Mouse (Mus musculus) C2C12 (cell line): ENCODE measurements around the gene Zfp316. TPM values are rescaled to one million over a fixed set of nuclear protein-coding genes. Genes with fewer than 3 reads are reported as not detected.

Source experiments
- H3K27me3 ChIP-seq: one replicate; pipeline ENCODE4 v1.6.1; 2011; ENCODE audit not compliant: control insufficient read depth, insufficient read depth, insufficient read length
- H3K36me3 ChIP-seq: one replicate; pipeline ENCODE4 v1.6.1; 2011; ENCODE audit not compliant: control insufficient read depth, insufficient read depth
- H3K4me3 ChIP-seq: one replicate; pipeline ENCODE4 v1.5.1; 2011; ENCODE audit warnings: mild to moderate bottlenecking, control low read depth; ENCODE audit not compliant: poor library complexity, insufficient read depth, severe bottlenecking
- H3K79me2 ChIP-seq: one replicate; pipeline ENCODE4 v1.6.1; 2011; ENCODE audit not compliant: control insufficient read depth, insufficient read depth
- H3K79me3 ChIP-seq: one replicate; pipeline ENCODE4 v1.6.1; 2011; ENCODE audit warnings: low read depth, control low read depth
- H3ac ChIP-seq: one replicate; pipeline ENCODE3; 2011; ENCODE audit warnings: low read depth; ENCODE audit not compliant: control insufficient read depth, insufficient read length
- CEBPB ChIP-seq: IDR thresholded peaks from one replicate; pipeline ENCODE4 v1.6.1; 2011; ENCODE audit warnings: low read depth, mild to moderate bottlenecking, control low read depth, moderate library complexity
- CTCF ChIP-seq: IDR thresholded peaks from one replicate; pipeline ENCODE4 v1.5.1; 2011; ENCODE audit not compliant: control insufficient read depth, insufficient read depth, insufficient read length
- FOSL1 ChIP-seq: IDR thresholded peaks from one replicate; pipeline ENCODE4 v1.8.0; 2011; ENCODE audit warnings: mild to moderate bottlenecking, low read length; ENCODE audit not compliant: poor library complexity, insufficient read depth, severe bottlenecking
- MAX ChIP-seq: IDR thresholded peaks from one replicate; pipeline ENCODE4 v1.6.1; 2011; ENCODE audit warnings: mild to moderate bottlenecking, control low read depth
- MYOD1 ChIP-seq: IDR thresholded peaks from one replicate; pipeline ENCODE4 v1.6.1; 2011; ENCODE audit warnings: low read depth; ENCODE audit not compliant: control insufficient read depth, insufficient read length
- MYOG ChIP-seq: IDR thresholded peaks from one replicate; pipeline ENCODE4 v1.6.1; 2011; ENCODE audit not compliant: control insufficient read depth, insufficient read length; ENCODE audit errors: extremely low read depth
- USF1 ChIP-seq: IDR thresholded peaks from one replicate; pipeline ENCODE4 v1.6.1; 2011; ENCODE audit warnings: low read depth, mild to moderate bottlenecking, control low read depth, moderate library complexity
- polyA plus RNA-seq: library from polyadenylated mRNA; unstranded; fragments of >200 nt; fragmentation: generic; extraction: Trizol; gene quantifications from one replicate; pipeline ENCODE4 v1.2.1, GENCODE M21; 2012; ENCODE audit warnings: missing spikeins

Gene Zfp316
- polyA plus RNA-seq, 1 experiment = 3.8 TPM

- Histone ChIP-seq H3K27me3 (no peaks in the 10 kb centered on the region), H3K79me2 (no peaks in the 10 kb centered on the region), H3ac (no peak overlapping the region), H3K79me3 (no peaks in the 10 kb centered on the region), H3K36me3 (peaks cover 10% of the 10 kb centered on the region), H3K4me3 (no peak overlapping the region)
- TF ChIP-seq CEBPB = no peak
- no peak for TF ChIP-seq MYOD1
- no peak for TF ChIP-seq USF1
- no peak for TF ChIP-seq MYOG
- TF ChIP-seq FOSL1 = no peak
- TF ChIP-seq MAX = no peak
- no peak for TF ChIP-seq CTCF
Observed at GRCm38 (mm10) chr5:143253186-143253880, 16.5 kb downstream of the Zfp316 start.

- H3K79me2 ChIP-seq = no peaks in the 10 kb centered on the region
- TF ChIP-seq MYOG = no peak
- no peak for TF ChIP-seq CTCF
- TF ChIP-seq USF1 = no peak
- no peak overlapping the region for H3ac ChIP-seq
- H3K36me3 ChIP-seq = peaks cover 14% of the 10 kb centered on the region
- H3K79me3 ChIP-seq = no peaks in the 10 kb centered on the region
- H3K27me3 ChIP-seq = no peaks in the 10 kb centered on the region
- no peak overlapping the region for H3K4me3 ChIP-seq
Observed at GRCm38 (mm10) chr5:143252791-143253185, 17.0 kb downstream of the Zfp316 start.

DNA sequence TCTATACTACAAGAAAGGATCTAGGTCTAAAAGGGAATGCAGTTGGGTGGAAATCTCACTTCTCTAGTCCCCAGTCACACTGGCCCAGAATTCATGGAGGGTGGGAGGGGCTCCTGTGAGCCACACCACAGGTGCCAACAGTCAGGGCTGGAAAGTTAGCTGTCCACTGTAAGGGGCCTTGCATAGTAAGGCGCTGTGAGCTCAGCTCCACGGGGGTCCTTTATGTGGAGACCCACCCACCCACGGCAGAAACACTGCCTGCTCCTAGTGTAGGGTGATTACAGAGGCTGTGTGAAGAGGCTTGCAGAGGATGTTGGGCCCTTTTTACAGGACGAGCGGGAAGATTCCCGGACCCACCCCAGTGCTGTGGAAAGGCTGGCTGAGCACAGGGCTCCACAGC is 17.8 kb downstream of the Zfp316 start:
- no peaks in the 10 kb centered on the region for H3K79me2 ChIP-seq
- H3K79me3 ChIP-seq = no peaks in the 10 kb centered on the region
- peaks cover 21% of the 10 kb centered on the region for H3K36me3 ChIP-seq
- H3ac ChIP-seq = no peak overlapping the region
- no peaks in the 10 kb centered on the region for H3K27me3 ChIP-seq
- TF ChIP-seq FOSL1 (no peak), MYOG (no peak), CEBPB (no peak), MAX (no peak), MYOD1 (no peak), USF1 (no peak), CTCF (no peak)
- H3K4me3 ChIP-seq = no peak overlapping the region

DNA sequence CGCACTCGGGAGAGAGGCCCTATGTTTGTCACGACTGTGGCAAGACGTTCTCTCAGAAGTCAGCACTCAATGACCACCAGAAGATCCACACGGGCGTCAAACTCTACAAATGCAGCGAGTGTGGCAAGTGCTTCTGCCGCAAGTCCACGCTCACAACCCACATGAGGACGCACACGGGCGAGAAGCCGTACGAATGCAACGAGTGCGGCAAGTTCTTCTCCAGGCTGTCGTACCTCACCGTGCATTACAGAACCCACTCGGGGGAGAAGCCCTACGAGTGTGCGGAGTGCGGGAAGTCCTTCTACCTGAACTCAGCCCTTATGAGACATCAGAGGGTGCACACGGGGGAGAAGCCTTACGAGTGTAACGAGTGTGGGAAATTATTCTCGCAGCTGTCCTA is 24.9 kb downstream of the Zfp316 start:
- no peaks in the 10 kb centered on the region for H3K79me2 ChIP-seq
- H3K4me3 ChIP-seq = no peak overlapping the region
- TF ChIP-seq CEBPB (no peak), USF1 (no peak), MYOG (no peak), CTCF (no peak), FOSL1 (no peak), MAX (no peak)
- no peaks in the 10 kb centered on the region for H3K27me3 ChIP-seq
- H3K79me3 ChIP-seq = no peaks in the 10 kb centered on the region
- peaks cover 79% of the 10 kb centered on the region for H3K36me3 ChIP-seq
- H3ac ChIP-seq = no peak overlapping the region

- Histone ChIP-seq H3K4me3 (peak overlapping the region; percentile 50), H3K36me3 (peaks cover 25% of the 10 kb centered on the region), H3K79me3 (peaks cover 4% of the 10 kb centered on the region), H3K79me2 (peaks cover 19% of the 10 kb centered on the region), H3ac (no peak overlapping the region), H3K27me3 (no peaks in the 10 kb centered on the region)
- TF ChIP-seq USF1 (no peak), FOSL1 (no peak), MYOG (no peak), CEBPB (no peak), MAX (no peak), MYOD1 (no peak), CTCF (no peak)
Observed at GRCm38 (mm10) chr5:143236036-143236435, 33.8 kb downstream of the Zfp316 start.

DNA sequence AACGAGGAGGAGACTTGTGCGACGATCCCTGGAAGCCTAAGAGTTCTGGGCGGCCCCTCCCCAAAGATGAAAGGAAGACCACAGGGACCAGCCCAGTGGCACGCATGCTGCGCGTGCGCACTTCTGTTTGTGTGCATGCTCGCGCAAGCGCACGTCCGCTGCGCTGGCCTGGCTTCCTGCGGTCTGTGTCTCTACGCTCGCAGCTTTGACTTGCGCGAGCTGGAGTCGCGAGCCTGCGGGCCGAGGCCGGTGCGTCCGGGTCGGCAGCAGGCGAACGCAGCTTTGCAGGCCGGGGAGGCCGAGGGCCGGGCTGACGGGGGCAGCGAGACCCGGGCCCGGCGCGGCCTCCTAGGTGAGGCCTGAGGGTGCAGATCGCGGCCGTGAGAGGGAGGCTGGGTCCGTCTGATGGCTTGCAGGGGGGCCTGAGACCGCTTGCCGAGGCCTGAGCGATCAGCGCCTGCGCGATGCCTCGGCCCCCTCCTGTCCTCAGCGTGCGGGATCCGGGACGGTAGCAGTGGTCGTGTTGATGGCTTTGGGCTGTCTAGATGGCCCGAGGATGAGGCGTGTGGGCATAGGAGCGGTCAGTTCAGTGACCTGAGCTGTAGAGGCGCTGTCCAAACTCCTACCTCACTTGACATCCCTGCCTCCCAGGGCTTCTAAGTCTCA is 34.7 kb downstream of the Zfp316 start, which contains the start of gene Zfp12:
Zfp12 (plus strand) TSS at position 136 of the 666 bp plus-strand sequence.
- Histone ChIP-seq H3K79me2 (peaks cover 19% of the 10 kb centered on the region), H3K27me3 (no peaks in the 10 kb centered on the region), H3K4me3 (peak within 1 kb of the TSS; percentile 50), H3K36me3 (peaks cover 17% of the 10 kb centered on the region), H3K79me3 (peaks cover 4% of the 10 kb centered on the region), H3ac (peak within 1 kb of the TSS; percentile 89)
- TF ChIP-seq MAX (peak; percentile 13), CTCF (no peak), MYOD1 (no peak), USF1 (no peak)
